Mouse (Mus musculus) kidney, postnatal 0 days (tissue): ENCODE measurements around the gene Pcdh9. TPM values are rescaled to one million over a fixed set of nuclear protein-coding genes. Genes with fewer than 3 reads are reported as not detected.

Experiments used
- ATAC-seq: fragments of 200-750 bp; cut with Nextera tagmentation; replicated peaks from 2 replicates; pipeline ENCODE4 v1.8.0; 2017; ENCODE audit warnings: low read depth, moderate number of reproducible peaks, moderate TSS enrichment, moderate library complexity; ENCODE audit not compliant: low FRiP score
- DNase-seq: peaks from one replicate; pipeline ENCODE4 v3.0.0-alpha.2; 2016; ENCODE audit warnings: low spot score
- H3K27ac ChIP-seq: fragments of 300-500 bp; sonication (generic); 2 replicates; pipeline ENCODE4 v1.5.1; 2014; ENCODE audit warnings: mild to moderate bottlenecking
- H3K27me3 ChIP-seq: fragments of 300-500 bp; sonication (generic); 2 replicates; pipeline ENCODE4 v1.6.1; 2014; ENCODE audit warnings: low read length, mixed read lengths; ENCODE audit not compliant: insufficient read depth
- H3K36me3 ChIP-seq: fragments of 300-500 bp; sonication (generic); 2 replicates; pipeline ENCODE4 v1.6.1; 2014; ENCODE audit warnings: low read length, mixed read lengths; ENCODE audit not compliant: insufficient read depth
- H3K4me1 ChIP-seq: fragments of 300-500 bp; sonication (generic); replicated peaks from 2 replicates; pipeline ENCODE4 v1.6.1; 2014; ENCODE audit warnings: antibody characterized with exemption, low read length, mixed read lengths; ENCODE audit not compliant: insufficient read depth
- H3K4me2 ChIP-seq: fragments of 300-500 bp; sonication (generic); 2 replicates; pipeline ENCODE4 v1.6.1; 2014; ENCODE audit warnings: mild to moderate bottlenecking, low read length, moderate library complexity, mixed read lengths
- H3K4me3 ChIP-seq: fragments of 300-500 bp; sonication (generic); replicated peaks from 2 replicates; pipeline ENCODE4 v1.5.1; 2014; ENCODE audit warnings: low read depth, low read length
- H3K9ac ChIP-seq: fragments of 300-500 bp; sonication (generic); 2 replicates; pipeline ENCODE4 v1.6.1; 2014; ENCODE audit warnings: low read depth, low read length
- H3K9me3 ChIP-seq: fragments of 300-500 bp; sonication (generic); replicated peaks from 2 replicates; pipeline ENCODE4 v1.6.1; 2016; ENCODE audit warnings: low read length, inconsistent platforms, mixed read lengths
- CTCF ChIP-seq: IDR thresholded peaks from 2 replicates; pipeline ENCODE4 v1.5.1; 2016; ENCODE audit warnings: antibody characterized with exemption, low read depth, mild to moderate bottlenecking, moderate library complexity
- WGBS: fragments of 180-500 bp; shearing (Covaris S2); extraction: QIAGEN DNeasy Blood & Tissue Kit; methylation state at CpG from one replicate; pipeline ENCODE4 v1.1.7; 2014; 5-methylcytosine and 5-hydroxymethylcytosine counted together
- polyA plus RNA-seq: library from polyadenylated mRNA; unstranded; fragments of >200 nt; fragmentation: Nextera tagmentation; extraction: Ambion mirVana; gene quantifications from 2 replicates; pipeline ENCODE4 v1.2.1, GENCODE M21; 2015

Gene Pcdh9
- polyA plus RNA-seq, 1 experiment from 2014 or later = 8.8 TPM

DNA sequence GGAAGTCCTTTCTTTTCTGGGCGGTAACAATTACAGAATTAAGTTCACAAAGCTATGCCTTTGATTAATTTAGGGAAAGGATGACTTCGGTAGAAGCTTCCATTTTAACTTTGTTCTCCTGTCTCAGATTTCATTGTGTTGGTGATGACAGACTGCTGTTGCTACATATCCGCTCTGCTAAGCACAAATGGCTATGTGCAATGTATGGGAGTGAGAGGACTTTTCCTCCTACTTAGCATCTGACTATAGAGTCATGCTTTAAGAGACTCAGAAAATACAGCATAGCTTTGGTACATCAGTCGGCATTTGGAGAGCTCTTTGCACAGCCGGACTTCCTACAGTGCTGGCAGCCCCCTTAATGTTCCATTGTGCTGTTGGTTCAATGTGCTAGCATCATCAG is 818.1 kb downstream of the Pcdh9 start:
- Histone ChIP-seq H3K4me1 (no peaks in the 10 kb centered on the region), H3K27me3 (no peaks in the 10 kb centered on the region), H3K36me3 (no peaks in the 10 kb centered on the region), H3K27ac (no peak overlapping the region), H3K9ac (no peak overlapping the region), H3K9me3 (no peaks in the 10 kb centered on the region), H3K4me2 (no peak overlapping the region), H3K4me3 (no peak overlapping the region)
- ATAC-seq (no peak), DNase-seq (no peak)
- TF ChIP-seq CTCF = no peak
- WGBS = 69% methylated on average over 5 of the region's 5 CpGs

GRCm38 (mm10) chr14:93070140-93070539 is 820.3 kb downstream of the Pcdh9 start:
- no peak for DNase-seq
- H3K9ac ChIP-seq = no peak overlapping the region
- H3K27ac ChIP-seq = no peak overlapping the region
- TF ChIP-seq CTCF = no peak
- ATAC-seq = no peak
- H3K9me3 ChIP-seq = no peaks in the 10 kb centered on the region
- no peak overlapping the region for H3K4me3 ChIP-seq
- WGBS = 42% methylated on average over 4 of the region's 4 CpGs
- no peaks in the 10 kb centered on the region for H3K4me1 ChIP-seq
- H3K4me2 ChIP-seq = no peak overlapping the region
- no peaks in the 10 kb centered on the region for H3K36me3 ChIP-seq
- H3K27me3 ChIP-seq = no peaks in the 10 kb centered on the region

GRCm38 (mm10) chr14:93067411-93068336 is 822.8 kb downstream of the Pcdh9 start:
- Histone ChIP-seq H3K27ac (no peak overlapping the region), H3K4me2 (no peak overlapping the region), H3K9ac (no peak overlapping the region), H3K4me3 (no peak overlapping the region), H3K4me1 (no peaks in the 10 kb centered on the region), H3K9me3 (no peaks in the 10 kb centered on the region), H3K36me3 (no peaks in the 10 kb centered on the region), H3K27me3 (no peaks in the 10 kb centered on the region)
- WGBS = 59% methylated on average over 5 of the region's 5 CpGs
- no peak for DNase-seq
- TF ChIP-seq CTCF = no peak
- no peak for ATAC-seq

- H3K9me3 ChIP-seq = no peaks in the 10 kb centered on the region
- peak; percentile 27 for DNase-seq
- 66% methylated on average over 8 of the region's 8 CpGs for WGBS
These were observed 823.6 kb downstream of the Pcdh9 start for GRCm38 (mm10) chr14:93066732-93067410.

GRCm38 (mm10) chr14:93061824-93062620 is 828.5 kb downstream of the Pcdh9 start:
- Histone ChIP-seq H3K4me1 (no peaks in the 10 kb centered on the region), H3K9me3 (no peaks in the 10 kb centered on the region), H3K27ac (no peak overlapping the region), H3K4me3 (no peak overlapping the region), H3K36me3 (no peaks in the 10 kb centered on the region), H3K27me3 (no peaks in the 10 kb centered on the region), H3K9ac (no peak overlapping the region), H3K4me2 (no peak overlapping the region)
- TF ChIP-seq CTCF = no peak
- ATAC-seq (no peak), DNase-seq (no peak)
- 55% methylated on average over 5 of the region's 5 CpGs for WGBS

More at GRCm38 (mm10) chr14:93066732-93067410, 823.6 kb downstream of the Pcdh9 start:
- no peak for TF ChIP-seq CTCF
- Histone ChIP-seq H3K4me2 (no peak overlapping the region), H3K27me3 (no peaks in the 10 kb centered on the region), H3K4me1 (no peaks in the 10 kb centered on the region), H3K27ac (no peak overlapping the region), H3K9ac (no peak overlapping the region), H3K36me3 (no peaks in the 10 kb centered on the region), H3K4me3 (no peak overlapping the region)
- no peak for ATAC-seq

GRCm38 (mm10) chr14:93058799-93059198 is 831.7 kb downstream of the Pcdh9 start:
- Histone ChIP-seq H3K36me3 (no peaks in the 10 kb centered on the region), H3K4me1 (no peaks in the 10 kb centered on the region), H3K27me3 (no peaks in the 10 kb centered on the region), H3K27ac (no peak overlapping the region), H3K4me3 (no peak overlapping the region), H3K4me2 (no peak overlapping the region), H3K9ac (no peak overlapping the region), H3K9me3 (no peaks in the 10 kb centered on the region)
- no peak for TF ChIP-seq CTCF
- no peak for ATAC-seq
- DNase-seq = no peak
- WGBS = 83% methylated on average over 6 of the region's 6 CpGs
